Comparison of ENCODE assay signal across 11 mouse cellular contexts in genomic region chr14:76702709-76703372, GRCm38 (mm10).
DNase-seq lines count a peak whose midpoint lies in the region; ATAC-seq lines count a peak whose summit lies in the region.
"Had no signal": no experiment of that assay in that cellular context is flagged by ENCODE, and none has a peak within 500 bp of the region (broad histone marks: within the 10 kb centered on the region; RNA-seq: fewer than 3 reads in every experiment).

No protein-coding gene starts in this region.

- no peaks in the 10 kb centered on the region for H3K36me3 ChIP-seq in heart, embryonic 15.5 days
- no peaks in the 10 kb centered on the region for H3K36me3 ChIP-seq in megakaryocyte, embryonic 14.5 days (replicated peaks; ENCODE audit: low read length)

- no peak for DNase-seq in heart, postnatal 14 days
- peak; percentile 51 to 59 for DNase-seq in kidney, postnatal 25 days
- DNase-seq in ovary, postnatal 36 days (ENCODE audit: low spot score), result no peak
- DNase-seq in cerebellum, postnatal 14 days, result no peak
- no peak for DNase-seq in urinary bladder, postnatal 14 days (ENCODE audit: low spot score)
- DNase-seq: cerebellum, adult 2 months; forebrain, postnatal 0 days; spleen, adult 18-20 months had no signal

- H3K9ac ChIP-seq in heart, embryonic 15.5 days, result no peak overlapping the region
- H3K9ac ChIP-seq: forebrain, postnatal 0 days had no signal

- H3K4me3 ChIP-seq in heart, embryonic 15.5 days, result no peak overlapping the region
- H3K4me3 ChIP-seq in megakaryocyte, embryonic 14.5 days (replicated peaks), result peak overlapping the region; percentile 81

- intact Hi-C loops in heart, postnatal 14 days (cut with DNase I), result no loop called here

- no peak overlapping the region for H3K4me2 ChIP-seq in heart, embryonic 15.5 days

- no peaks in the 10 kb centered on the region for H3K9me3 ChIP-seq in heart, embryonic 15.5 days (replicated peaks)
- peaks cover 9% of the 10 kb centered on the region for H3K9me3 ChIP-seq in megakaryocyte, embryonic 14.5 days

- H3K27me3 ChIP-seq in heart, embryonic 15.5 days, result no peaks in the 10 kb centered on the region
- H3K27me3 ChIP-seq in megakaryocyte, embryonic 14.5 days (replicated peaks), result no peaks in the 10 kb centered on the region

- WGBS in heart, embryonic 15.5 days, result 41% methylated on average over 8 of the region's 8 CpGs

- H3K4me1 ChIP-seq in heart, embryonic 15.5 days (replicated peaks), result peaks cover 44% of the 10 kb centered on the region
- peaks cover 69% of the 10 kb centered on the region for H3K4me1 ChIP-seq in megakaryocyte, embryonic 14.5 days

- H3K27ac ChIP-seq in heart, embryonic 15.5 days, result peak overlapping the region; percentile 83

- ATAC-seq in heart, embryonic 15.5 days (replicated peaks; ENCODE audit: insufficient number of reproducible peaks, insufficient read depth, low FRiP score, low read depth), result 0 out of 2 replicates have a peak, but pooled peaks have one; percentile 23
- ATAC-seq in megakaryocyte, adult 5-6 weeks (ENCODE audit: poor library complexity, severe bottlenecking), result no peak
- ATAC-seq: forebrain, postnatal 0 days had no signal

Comparison
In these comparisons a context has a peak if more than half of its experiments do, and no peak if none do; other contexts are left out.
1. DNase-seq: peak in kidney, postnatal 25 days (2 of 2); none in heart, postnatal 14 days (0 of 2), ovary, postnatal 36 days (single experiment), cerebellum, postnatal 14 days (0 of 2) and urinary bladder, postnatal 14 days (single experiment).